Mouse (Mus musculus): ENCODE measurements around the gene 3110082I17Rik. TPM values are rescaled to one million over a fixed set of nuclear protein-coding genes. Genes with fewer than 3 reads are reported as not detected.
A peak's percentile ranks its signal among the peaks of the same experiment; 100 is the strongest.

The 3110082I17Rik gene
- polyA plus RNA-seq, 1 experiment = 16.4 TPM

DNA sequence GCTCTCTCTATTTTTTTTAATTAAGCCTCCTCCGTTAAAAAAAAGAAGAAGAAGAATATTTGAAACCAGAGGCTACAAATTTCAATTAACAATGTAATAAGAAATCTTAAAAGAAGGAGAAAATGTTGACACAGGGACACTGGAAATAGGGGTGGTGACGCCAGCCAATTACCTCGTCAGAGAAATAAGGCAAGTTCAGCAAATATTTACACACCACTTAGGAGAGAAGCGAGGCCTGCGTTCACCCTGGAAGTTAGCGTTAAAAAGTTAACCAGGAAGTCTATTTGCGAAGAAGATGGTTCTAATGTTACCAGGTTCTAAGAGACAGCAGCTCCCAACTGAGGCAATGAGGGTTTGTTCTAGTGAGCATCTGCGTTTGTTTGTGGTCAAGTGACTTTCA is 3.1 kb downstream of the 3110082I17Rik start:
- TF ChIP-seq POLR2A (IDR thresholded peaks at IDR 0.05; ENCODE audit: borderline replicate concordance, low read depth, low read length) = no peak
- TF ChIP-seq CTCF (IDR thresholded peaks at IDR 0.05; ENCODE audit: low read depth, low read length) = no peak
- peak overlapping the region; percentile 0; the same call in 1 of the 2 replicates for H3K4me3 ChIP-seq (ENCODE audit: insufficient read depth, low read length)
- H3K4me1 ChIP-seq (ENCODE audit: control insufficient read depth, insufficient read depth, low read length) = peaks cover 53% of the 10 kb centered on the region
- peak overlapping the region; percentile 89 for H3K27ac ChIP-seq (ENCODE audit: insufficient read depth, low read depth, low read length)

GRCm38 (mm10) chr5:139455166-139455565 is 5.2 kb downstream of the 3110082I17Rik start:
- Histone ChIP-seq H3K4me1 (ENCODE audit: control insufficient read depth, insufficient read depth, low read length) (peaks cover 53% of the 10 kb centered on the region), H3K4me3 (ENCODE audit: insufficient read depth, low read length) (no peak overlapping the region), H3K27ac (ENCODE audit: insufficient read depth, low read depth, low read length) (peak overlapping the region; percentile 89; the same call in 1 of the 2 replicates)
- TF ChIP-seq CTCF (IDR thresholded peaks at IDR 0.05; ENCODE audit: low read depth, low read length) (no peak), POLR2A (IDR thresholded peaks at IDR 0.05; ENCODE audit: borderline replicate concordance, low read depth, low read length) (no peak)

GRCm38 (mm10) chr5:139453031-139453430 is 7.3 kb downstream of the 3110082I17Rik start:
- TF ChIP-seq POLR2A (IDR thresholded peaks at IDR 0.05; ENCODE audit: borderline replicate concordance, low read depth, low read length) (no peak), CTCF (IDR thresholded peaks at IDR 0.05; ENCODE audit: low read depth, low read length) (no peak)
- H3K27ac ChIP-seq (ENCODE audit: insufficient read depth, low read depth, low read length) = no peak overlapping the region; the same call in 1 of the 2 replicates
- H3K4me3 ChIP-seq (ENCODE audit: insufficient read depth, low read length) = no peak overlapping the region
- H3K4me1 ChIP-seq (ENCODE audit: control insufficient read depth, insufficient read depth, low read length) = peaks cover 61% of the 10 kb centered on the region

DNA sequence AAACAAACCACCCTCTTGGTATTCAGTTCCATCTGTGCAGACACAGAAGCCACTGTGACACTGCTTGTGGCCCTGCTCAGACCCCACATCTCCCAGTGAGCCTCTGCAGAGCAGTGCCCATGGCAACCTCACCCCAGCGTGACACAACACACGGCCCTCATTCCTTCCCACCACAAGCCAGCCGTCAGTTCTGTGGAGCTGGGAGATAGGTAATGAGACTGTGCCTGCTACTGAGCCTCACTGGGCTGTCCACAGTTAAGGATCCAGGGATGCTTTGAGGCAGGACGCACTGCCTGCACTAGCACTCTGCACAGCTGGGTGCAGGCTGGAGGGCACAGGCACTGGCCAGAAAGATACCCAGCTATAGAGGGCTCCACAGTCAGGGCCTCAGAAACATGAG is 10.4 kb downstream of the 3110082I17Rik start:
- Histone ChIP-seq H3K4me3 (ENCODE audit: insufficient read depth, low read length) (no peak overlapping the region), H3K4me1 (ENCODE audit: control insufficient read depth, insufficient read depth, low read length) (peaks cover 34% of the 10 kb centered on the region), H3K27ac (ENCODE audit: insufficient read depth, low read depth, low read length) (peak overlapping the region; percentile 51)
- TF ChIP-seq CTCF (IDR thresholded peaks at IDR 0.05; ENCODE audit: low read depth, low read length) (no peak), POLR2A (IDR thresholded peaks at IDR 0.05; ENCODE audit: borderline replicate concordance, low read depth, low read length) (no peak)

DNA sequence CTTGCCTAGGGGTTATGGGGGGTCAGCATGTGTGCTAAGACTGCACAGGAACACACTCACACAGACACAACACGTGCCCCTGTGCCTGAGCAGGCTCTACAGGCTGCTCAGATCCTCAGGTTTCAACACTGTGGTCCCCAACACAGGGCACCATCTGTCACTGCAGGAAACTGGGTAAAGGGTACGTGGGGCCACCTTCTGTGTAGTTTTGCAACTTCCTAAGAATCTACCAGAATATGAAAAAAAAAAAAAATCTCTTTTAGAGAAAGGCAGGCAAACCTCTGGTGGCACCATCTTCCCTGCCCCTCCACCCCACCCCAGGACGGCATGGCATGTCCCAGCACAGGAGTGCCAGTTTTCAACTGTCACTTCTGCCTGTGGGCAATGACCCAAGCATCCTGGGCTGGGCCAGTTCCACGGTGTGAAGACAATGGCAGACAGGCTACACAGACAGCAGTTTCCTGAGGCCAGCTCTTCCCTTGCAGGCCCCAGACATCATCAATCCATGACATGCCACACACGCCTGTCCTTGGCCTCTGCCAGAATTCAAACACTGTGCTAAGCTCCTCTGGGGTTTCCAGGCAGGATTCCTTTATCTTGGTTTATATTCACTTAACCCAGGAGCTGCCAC is 11.1 kb downstream of the 3110082I17Rik start:
- peaks cover 31% of the 10 kb centered on the region for H3K4me1 ChIP-seq (ENCODE audit: control insufficient read depth, insufficient read depth, low read length)
- no peak for TF ChIP-seq CTCF (IDR thresholded peaks at IDR 0.05; ENCODE audit: low read depth, low read length)
- TF ChIP-seq POLR2A (IDR thresholded peaks at IDR 0.05; ENCODE audit: borderline replicate concordance, low read depth, low read length) = no peak
- peak overlapping the region; percentile 55 for H3K27ac ChIP-seq (ENCODE audit: insufficient read depth, low read depth, low read length)
- no peak overlapping the region for H3K4me3 ChIP-seq (ENCODE audit: insufficient read depth, low read length)

DNA sequence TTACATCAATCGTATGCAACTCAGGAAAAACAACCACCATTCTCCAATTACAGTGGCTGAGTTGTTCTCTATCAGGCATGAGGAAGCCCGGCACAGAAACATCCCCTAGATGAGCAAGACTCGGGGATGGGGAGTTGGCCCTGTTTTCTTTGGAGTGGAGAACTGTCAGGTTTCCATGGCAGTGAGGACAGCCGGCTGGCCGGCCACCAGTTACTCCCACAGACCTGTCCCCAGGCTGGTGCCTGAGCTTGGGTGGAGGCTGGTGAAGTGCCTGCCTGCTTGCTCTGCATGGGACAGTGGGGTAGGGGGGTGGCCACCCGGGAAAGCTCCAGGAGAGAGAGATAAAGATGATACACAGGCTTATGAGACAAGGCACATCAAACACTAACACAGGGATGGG is 12.3 kb downstream of the 3110082I17Rik start:
- Histone ChIP-seq H3K27ac (ENCODE audit: insufficient read depth, low read depth, low read length) (no peak overlapping the region), H3K4me3 (ENCODE audit: insufficient read depth, low read length) (no peak overlapping the region), H3K4me1 (ENCODE audit: control insufficient read depth, insufficient read depth, low read length) (peaks cover 26% of the 10 kb centered on the region)
- TF ChIP-seq CTCF (IDR thresholded peaks at IDR 0.05; ENCODE audit: low read depth, low read length) (no peak), POLR2A (IDR thresholded peaks at IDR 0.05; ENCODE audit: borderline replicate concordance, low read depth, low read length) (no peak)

GRCm38 (mm10) chr5:139445258-139445657 is 15.1 kb downstream of the 3110082I17Rik start:
- peaks cover 19% of the 10 kb centered on the region for H3K4me1 ChIP-seq (ENCODE audit: control insufficient read depth, insufficient read depth, low read length)
- H3K4me3 ChIP-seq (ENCODE audit: insufficient read depth, low read length) = no peak overlapping the region
- H3K27ac ChIP-seq (ENCODE audit: insufficient read depth, low read depth, low read length) = no peak overlapping the region
- TF ChIP-seq POLR2A (IDR thresholded peaks at IDR 0.05; ENCODE audit: borderline replicate concordance, low read depth, low read length) = no peak
- TF ChIP-seq CTCF (IDR thresholded peaks at IDR 0.05; ENCODE audit: low read depth, low read length) = no peak

DNA sequence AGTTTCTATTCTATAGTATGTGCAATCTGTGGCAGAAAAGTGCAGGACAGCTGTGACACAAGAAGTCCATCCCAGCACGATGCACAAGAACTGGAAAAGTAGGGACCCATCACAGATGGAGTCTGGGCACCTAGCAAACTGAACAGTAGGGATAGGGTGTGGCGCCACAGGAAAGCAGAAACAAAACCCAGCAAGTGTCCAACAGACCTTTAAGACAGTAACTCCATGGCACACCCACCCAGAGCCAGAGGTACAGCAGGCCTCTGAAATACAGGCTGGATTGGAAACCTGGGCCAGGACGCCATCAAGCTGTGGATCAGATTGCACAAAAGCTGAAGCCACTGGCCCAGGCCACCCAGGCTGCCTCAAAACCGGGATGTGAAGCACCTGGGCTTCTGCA is 17.4 kb downstream of the 3110082I17Rik start:
- TF ChIP-seq POLR2A (IDR thresholded peaks at IDR 0.05; ENCODE audit: borderline replicate concordance, low read depth, low read length) = no peak
- TF ChIP-seq CTCF (IDR thresholded peaks at IDR 0.05; ENCODE audit: low read depth, low read length) = no peak
- H3K27ac ChIP-seq (ENCODE audit: insufficient read depth, low read depth, low read length) = no peak overlapping the region
- peaks cover 18% of the 10 kb centered on the region for H3K4me1 ChIP-seq (ENCODE audit: control insufficient read depth, insufficient read depth, low read length)
- H3K4me3 ChIP-seq (ENCODE audit: insufficient read depth, low read length) = no peak overlapping the region

DNA sequence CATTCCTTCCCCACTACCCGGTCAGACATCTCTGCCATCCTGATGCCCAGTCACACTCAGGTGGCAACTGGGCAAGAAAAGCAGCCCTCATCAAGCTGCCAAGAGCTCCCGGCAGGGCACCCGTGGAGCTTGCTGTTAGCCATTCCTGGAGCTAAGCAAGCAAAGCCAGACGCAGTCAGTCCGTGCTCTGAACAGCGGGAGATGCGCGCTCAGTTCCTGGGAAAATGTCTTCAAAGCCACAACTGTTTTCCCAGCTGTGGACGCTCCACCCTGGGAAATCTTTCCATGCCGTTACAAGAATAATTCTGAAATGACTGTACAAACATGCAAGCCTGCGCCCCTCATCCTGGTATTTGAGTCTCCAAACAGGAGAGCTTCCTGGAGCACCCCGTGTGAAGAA is 17.9 kb downstream of the 3110082I17Rik start:
- no peak for TF ChIP-seq CTCF (IDR thresholded peaks at IDR 0.05; ENCODE audit: low read depth, low read length)
- TF ChIP-seq POLR2A (IDR thresholded peaks at IDR 0.05; ENCODE audit: borderline replicate concordance, low read depth, low read length) = no peak
- Histone ChIP-seq H3K4me1 (ENCODE audit: control insufficient read depth, insufficient read depth, low read length) (peaks cover 22% of the 10 kb centered on the region), H3K27ac (ENCODE audit: insufficient read depth, low read depth, low read length) (no peak overlapping the region), H3K4me3 (ENCODE audit: insufficient read depth, low read length) (no peak overlapping the region)

- TF ChIP-seq CTCF (IDR thresholded peaks at IDR 0.05; ENCODE audit: low read depth, low read length) (no peak), POLR2A (IDR thresholded peaks at IDR 0.05; ENCODE audit: borderline replicate concordance, low read depth, low read length) (no peak)
- no peak overlapping the region for H3K4me3 ChIP-seq (ENCODE audit: insufficient read depth, low read length)
- H3K4me1 ChIP-seq (ENCODE audit: control insufficient read depth, insufficient read depth, low read length) = peaks cover 25% of the 10 kb centered on the region
- no peak overlapping the region for H3K27ac ChIP-seq (ENCODE audit: insufficient read depth, low read depth, low read length)
These were observed 18.7 kb downstream of the 3110082I17Rik start for GRCm38 (mm10) chr5:139441726-139442018.
